Mouse (Mus musculus) macrophage (primary cell): Measurements from ENCODE around the gene Nxf1. TPM values are rescaled to one million over a fixed set of nuclear protein-coding genes. Genes with fewer than 3 reads are reported as not detected.

Source experiments
- H3K27ac ChIP-seq: fragments of 350-480 bp; formaldehyde crosslinking; 2 replicates; pipeline ENCODE4 v1.9.0; 2021
- H3K36me3 ChIP-seq: fragments of 350-480 bp; formaldehyde crosslinking; 2 replicates; pipeline ENCODE4 v1.9.0; 2021; ENCODE audit errors: inconsistent target
- H3K4me3 ChIP-seq: fragments of 350-480 bp; formaldehyde crosslinking; 2 replicates; pipeline ENCODE4 v1.9.0; 2021; ENCODE audit errors: inconsistent target
- H3K79me2 ChIP-seq: fragments of 350-480 bp; formaldehyde crosslinking; 2 replicates; pipeline ENCODE4 v1.9.0; 2021; ENCODE audit errors: inconsistent target
- WGBS: methylation state at CpG from one replicate; pipeline ENCODE4 v1.1.7; 2026; ENCODE audit warnings: inconsistent platforms; ENCODE audit not compliant: missing documents; 5-methylcytosine and 5-hydroxymethylcytosine counted together
- polyA plus RNA-seq: library from polyadenylated mRNA; stranded (reverse); fragments of 250-400 nt; gene quantifications from 3 replicates; pipeline ENCODE4 v1.2.4, GENCODE M21; 2018; ENCODE audit warnings: inconsistent platforms

The Nxf1 gene
- polyA plus RNA-seq, 1 experiment from 2014 or later = 96.9 TPM

- Histone ChIP-seq H3K4me3 (peak overlapping the region; percentile 92), H3K36me3 (peaks cover 25% of the 10 kb centered on the region; the same call in 1 of the 2 replicates), H3K27ac (peak overlapping the region; percentile 40; the same call in 1 of the 2 replicates), H3K79me2 (peaks cover 27% of the 10 kb centered on the region)
- WGBS = 4% methylated on average over 11 of the region's 11 CpGs
Measured at GRCm38 (mm10) chr19:8736160-8736467, 20.8 kb upstream of the Nxf1 start.

GRCm38 (mm10) chr19:8738911-8739310 is 18.0 kb upstream of the Nxf1 start:
- WGBS = 90% methylated on average over 7 of the region's 7 CpGs
- Histone ChIP-seq H3K36me3 (peaks cover 25% of the 10 kb centered on the region; the same call in 1 of the 2 replicates), H3K4me3 (no peak overlapping the region)

GRCm38 (mm10) chr19:8739646-8740045 is 17.2 kb upstream of the Nxf1 start:
- peaks cover 57% of the 10 kb centered on the region for H3K79me2 ChIP-seq
- 100% methylated on average over 6 of the region's 6 CpGs for WGBS
- H3K27ac ChIP-seq = no peak overlapping the region
- no peak overlapping the region for H3K4me3 ChIP-seq
- H3K36me3 ChIP-seq = peaks cover 25% of the 10 kb centered on the region; the same call in 1 of the 2 replicates

More at GRCm38 (mm10) chr19:8738911-8739310, 18.0 kb upstream of the Nxf1 start:
- Histone ChIP-seq H3K27ac (no peak overlapping the region), H3K79me2 (peaks cover 50% of the 10 kb centered on the region)

GRCm38 (mm10) chr19:8740603-8741002 is 16.3 kb upstream of the Nxf1 start, which contains the start of gene 1700092M07Rik:
Gene 1700092M07Rik, plus strand, starts transcription at chr19:8740718.
- peak within 1 kb of the TSS; percentile 99 for H3K4me3 ChIP-seq
- peaks cover 33% of the 10 kb centered on the region for H3K36me3 ChIP-seq
- peak within 1 kb of the TSS; percentile 91 for H3K27ac ChIP-seq
- WGBS = 85% methylated on average over 14 of the region's 14 CpGs
- H3K79me2 ChIP-seq = peaks cover 67% of the 10 kb centered on the region

- peaks cover 39% of the 10 kb centered on the region for H3K36me3 ChIP-seq
- WGBS = under 1% methylated on average over 35 of the region's 36 CpGs
Measured at GRCm38 (mm10) chr19:8741243-8741869, 15.5 kb upstream of the Nxf1 start, which contains the start of gene Stx5a. Gene Stx5a, plus strand, starts transcription at chr19:8741413.

GRCm38 (mm10) chr19:8742176-8742575 is 14.7 kb upstream of the Nxf1 start:
- WGBS = 8% methylated on average over 14 of the region's 14 CpGs
- H3K36me3 ChIP-seq = peaks cover 44% of the 10 kb centered on the region

More at GRCm38 (mm10) chr19:8741243-8741869, 15.5 kb upstream of the Nxf1 start, which contains the start of gene Stx5a:
- Histone ChIP-seq H3K79me2 (peaks cover 63% of the 10 kb centered on the region), H3K4me3 (peak within 1 kb of the TSS; percentile 99), H3K27ac (peak within 1 kb of the TSS; percentile 91)

GRCm38 (mm10) chr19:8745382-8745781 is 11.5 kb upstream of the Nxf1 start:
- peaks cover 49% of the 10 kb centered on the region for H3K36me3 ChIP-seq
- H3K27ac ChIP-seq = no peak overlapping the region
- no peak overlapping the region for H3K4me3 ChIP-seq
- H3K79me2 ChIP-seq = peaks cover 43% of the 10 kb centered on the region
- 100% methylated on average over 1 of the region's 1 CpGs for WGBS

More at GRCm38 (mm10) chr19:8742176-8742575, 14.7 kb upstream of the Nxf1 start:
- H3K27ac ChIP-seq = peak overlapping the region; percentile 91
- peak overlapping the region; percentile 99 for H3K4me3 ChIP-seq
- peaks cover 55% of the 10 kb centered on the region for H3K79me2 ChIP-seq

GRCm38 (mm10) chr19:8747368-8747767 is 9.5 kb upstream of the Nxf1 start:
- Histone ChIP-seq H3K79me2 (peaks cover 36% of the 10 kb centered on the region), H3K27ac (no peak overlapping the region), H3K4me3 (no peak overlapping the region), H3K36me3 (peaks cover 61% of the 10 kb centered on the region)
- 86% methylated on average over 2 of the region's 2 CpGs for WGBS

GRCm38 (mm10) chr19:8755652-8756051 is 1.2 kb upstream of the Nxf1 start:
- Histone ChIP-seq H3K36me3 (peaks cover 24% of the 10 kb centered on the region), H3K79me2 (peaks cover 60% of the 10 kb centered on the region), H3K27ac (peak overlapping the region; percentile 70; the same call in 1 of the 2 replicates), H3K4me3 (no peak overlapping the region)
- 83% methylated on average over 3 of the region's 3 CpGs for WGBS

GRCm38 (mm10) chr19:8757471-8757998 is 662 bp downstream of the Nxf1 start:
- Histone ChIP-seq H3K36me3 (peaks cover 13% of the 10 kb centered on the region; the same call in 1 of the 2 replicates), H3K79me2 (peaks cover 79% of the 10 kb centered on the region), H3K4me3 (peak overlapping the region; percentile 68), H3K27ac (no peak overlapping the region; the same call in 1 of the 2 replicates)
- WGBS = 2% methylated on average over 14 of the region's 14 CpGs

- no peak overlapping the region for H3K4me3 ChIP-seq
- no peak overlapping the region for H3K27ac ChIP-seq
- H3K79me2 ChIP-seq = peaks cover 77% of the 10 kb centered on the region
- WGBS = 24% methylated on average over 2 of the region's 2 CpGs
- peaks cover 6% of the 10 kb centered on the region; the same call in 1 of the 2 replicates for H3K36me3 ChIP-seq
Measured at GRCm38 (mm10) chr19:8758899-8759298, 2.0 kb downstream of the Nxf1 start.

- 89% methylated on average over 2 of the region's 2 CpGs for WGBS
- H3K27ac ChIP-seq = no peak overlapping the region
- peaks cover 59% of the 10 kb centered on the region for H3K79me2 ChIP-seq
- H3K4me3 ChIP-seq = no peak overlapping the region
- H3K36me3 ChIP-seq = peaks cover 14% of the 10 kb centered on the region
Measured at GRCm38 (mm10) chr19:8760757-8761156, 3.9 kb downstream of the Nxf1 start.

GRCm38 (mm10) chr19:8763276-8763675 is 6.4 kb downstream of the Nxf1 start:
- 30% methylated on average over 4 of the region's 4 CpGs for WGBS
- H3K36me3 ChIP-seq = peaks cover 40% of the 10 kb centered on the region
- H3K79me2 ChIP-seq = peaks cover 44% of the 10 kb centered on the region
- H3K4me3 ChIP-seq = no peak overlapping the region
- peak overlapping the region; percentile 38; the same call in 1 of the 2 replicates for H3K27ac ChIP-seq

- 89% methylated on average over 6 of the region's 9 CpGs for WGBS
- H3K4me3 ChIP-seq = no peak overlapping the region
- H3K27ac ChIP-seq = no peak overlapping the region
- peaks cover 27% of the 10 kb centered on the region for H3K79me2 ChIP-seq
- peaks cover 52% of the 10 kb centered on the region for H3K36me3 ChIP-seq
Measured at GRCm38 (mm10) chr19:8765562-8765961, 8.7 kb downstream of the Nxf1 start.
